Mouse (Mus musculus): ENCODE data around the gene Sgf29. TPM values are rescaled to one million over a fixed set of nuclear protein-coding genes. Genes with fewer than 3 reads are reported as not detected.
"Not testable (repeated sequence)": the region's sequence is repeated elsewhere in the genome, so short reads cannot be mapped to it uniquely, and the experiment has no call there.

The Sgf29 gene
- polyA plus RNA-seq, 1 experiment from 2014 or later = 56.8 TPM

DNA sequence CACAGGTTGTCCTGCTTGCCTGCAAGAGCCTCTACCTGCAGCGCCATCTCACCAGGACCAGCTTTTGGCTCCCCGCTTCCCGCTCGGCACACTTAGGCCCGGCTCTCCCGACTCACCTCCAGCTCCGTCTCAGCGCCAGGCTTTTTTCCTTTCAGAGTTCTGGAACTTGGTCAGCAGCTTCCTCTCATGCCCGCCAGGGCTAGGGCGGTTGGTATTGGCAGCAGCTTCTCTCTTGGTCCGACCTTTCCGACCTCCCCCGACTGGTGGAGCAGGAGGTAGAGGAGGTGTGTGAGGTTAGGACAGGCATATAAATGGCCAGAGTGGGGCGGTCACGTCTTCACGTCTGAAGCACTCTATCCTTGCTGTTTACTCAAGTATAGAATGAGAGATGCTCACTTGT is 24.3 kb upstream of the Sgf29 start:
- Histone ChIP-seq H3K9me3 (no peaks in the 10 kb centered on the region), H3K36me3 (no peaks in the 10 kb centered on the region), H3K27ac (no peak overlapping the region), H3K27me3 (no peaks in the 10 kb centered on the region), H3K4me3 (no peak overlapping the region), H3K4me2 (replicated peaks) (no peak overlapping the region), H3K9ac (no peak overlapping the region), H3K4me1 (peaks cover 16% of the 10 kb centered on the region)
- 68% methylated on average over 16 of the region's 16 CpGs for WGBS
- no peak for ATAC-seq (ENCODE audit: low FRiP score, low read depth)

DNA sequence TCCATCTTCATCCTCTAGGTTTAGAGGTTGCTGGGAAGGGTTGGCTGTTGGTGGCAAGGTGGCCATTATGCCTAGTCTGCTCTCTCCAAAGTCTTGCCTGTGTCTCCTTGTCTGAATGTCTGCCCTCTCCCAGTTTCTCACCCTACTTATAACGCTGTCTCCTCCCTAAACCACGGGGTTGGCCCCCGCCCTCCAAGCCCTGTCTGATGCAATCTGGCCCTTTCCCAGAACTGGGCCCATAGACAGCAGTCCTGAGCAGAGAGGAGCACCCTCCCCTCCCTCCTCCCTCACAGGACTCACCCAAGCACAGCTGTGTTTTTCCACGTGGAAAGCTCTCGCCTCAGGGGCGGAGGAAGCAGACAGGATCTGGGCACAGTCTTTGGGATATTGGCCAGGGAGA is 23.7 kb upstream of the Sgf29 start:
- 39% methylated on average over 6 of the region's 6 CpGs for WGBS
- no peak for ATAC-seq (ENCODE audit: low FRiP score, low read depth)

GRCm38 (mm10) chr7:126625807-126626600 is 23.1 kb upstream of the Sgf29 start:
- Histone ChIP-seq H3K9me3 (no peaks in the 10 kb centered on the region), H3K4me3 (no peak overlapping the region), H3K36me3 (no peaks in the 10 kb centered on the region), H3K4me1 (peaks cover 16% of the 10 kb centered on the region), H3K27me3 (no peaks in the 10 kb centered on the region), H3K27ac (no peak overlapping the region), H3K4me2 (replicated peaks) (no peak overlapping the region), H3K9ac (no peak overlapping the region)
- WGBS = 86% methylated on average over 3 of the region's 3 CpGs
- ATAC-seq (ENCODE audit: low FRiP score, low read depth) = no peak

More for the DNA sequence above, 23.7 kb upstream of the Sgf29 start:
- Histone ChIP-seq H3K27ac (no peak overlapping the region), H3K9ac (no peak overlapping the region), H3K4me1 (peaks cover 16% of the 10 kb centered on the region), H3K27me3 (no peaks in the 10 kb centered on the region), H3K4me2 (replicated peaks) (no peak overlapping the region), H3K36me3 (no peaks in the 10 kb centered on the region), H3K9me3 (no peaks in the 10 kb centered on the region), H3K4me3 (no peak overlapping the region)

- H3K9ac ChIP-seq = peak overlapping the region; percentile 4; the same call in 1 of the 2 replicates
- H3K27ac ChIP-seq = no peak overlapping the region
- no peaks in the 10 kb centered on the region for H3K9me3 ChIP-seq
- 40% methylated on average over 6 of the region's 6 CpGs for WGBS
- no peaks in the 10 kb centered on the region for H3K27me3 ChIP-seq
- no peak for ATAC-seq (ENCODE audit: low FRiP score, low read depth)
- H3K36me3 ChIP-seq = no peaks in the 10 kb centered on the region
- no peak overlapping the region for H3K4me3 ChIP-seq
- H3K4me2 ChIP-seq (replicated peaks) = no peak overlapping the region
- H3K4me1 ChIP-seq = peaks cover 10% of the 10 kb centered on the region; the same call in 1 of the 2 replicates
These were observed 21.0 kb upstream of the Sgf29 start for GRCm38 (mm10) chr7:126628111-126628510.

DNA sequence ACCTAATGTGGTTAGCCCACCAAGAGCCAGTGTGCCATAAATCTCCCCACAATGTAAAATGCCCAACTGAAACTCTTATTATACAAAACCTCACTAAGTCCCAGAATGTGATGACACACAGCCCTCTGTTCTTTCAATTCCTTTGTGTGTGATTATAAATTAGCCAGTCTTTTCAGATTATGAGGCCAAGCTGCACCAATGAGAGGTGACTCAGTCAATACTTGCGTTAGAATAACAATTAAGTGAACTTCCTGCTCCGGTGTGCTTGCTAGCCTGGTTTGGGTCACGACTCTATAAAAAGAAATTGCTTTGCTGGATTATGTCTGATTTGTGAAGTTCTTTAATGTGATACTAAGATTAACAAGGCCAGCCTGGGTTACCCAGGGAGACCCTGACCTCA is 19.2 kb upstream of the Sgf29 start:
- 29% methylated on average over 3 of the region's 3 CpGs for WGBS
- no peak overlapping the region for H3K4me2 ChIP-seq (replicated peaks)
- no peaks in the 10 kb centered on the region for H3K36me3 ChIP-seq
- H3K27ac ChIP-seq = no peak overlapping the region
- ATAC-seq (ENCODE audit: low FRiP score, low read depth) = no peak
- no peaks in the 10 kb centered on the region for H3K27me3 ChIP-seq
- H3K9ac ChIP-seq = no peak overlapping the region
- H3K9me3 ChIP-seq = no peaks in the 10 kb centered on the region
- H3K4me1 ChIP-seq = peaks cover 26% of the 10 kb centered on the region
- H3K4me3 ChIP-seq = no peak overlapping the region

DNA sequence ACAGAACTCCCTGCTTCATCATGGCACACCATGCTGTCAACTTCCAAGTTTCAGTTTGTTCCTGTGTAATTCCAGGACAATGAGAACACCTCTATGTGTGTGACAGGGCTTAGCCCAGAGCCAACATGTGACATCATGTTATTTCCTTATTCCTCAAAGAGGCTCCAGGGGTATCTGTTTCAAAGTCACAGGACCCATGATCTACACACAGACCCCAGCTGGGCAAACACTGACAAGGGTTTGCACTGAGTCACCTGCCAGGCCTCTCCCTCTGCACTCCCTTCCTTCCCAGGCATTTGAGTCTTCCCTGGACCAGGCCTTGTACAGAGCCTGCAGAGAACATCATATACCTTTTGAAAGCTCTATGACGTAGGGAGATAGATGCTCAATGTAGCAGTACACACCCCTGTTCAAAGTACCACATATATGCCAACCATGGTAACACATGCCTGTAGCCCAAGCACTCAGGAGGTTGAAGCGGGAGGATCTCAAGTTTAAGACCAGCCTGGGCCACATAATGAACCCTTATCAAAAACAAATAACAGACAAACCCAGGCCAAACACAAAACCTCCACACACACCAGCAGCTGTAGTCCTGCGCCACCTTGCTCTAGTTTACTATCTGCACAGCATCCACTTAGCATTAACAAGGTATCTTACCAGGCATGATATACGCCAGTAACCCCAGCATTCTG is 18.1 kb upstream of the Sgf29 start, which contains the start of gene Nupr1:
Gene Nupr1, minus strand, starts transcription at position 38 of the 695 bp plus-strand sequence.
- no peak for ATAC-seq (ENCODE audit: low FRiP score, low read depth)
- WGBS = 95% methylated on average over 4 of the region's 4 CpGs
- Histone ChIP-seq H3K9me3 (no peaks in the 10 kb centered on the region), H3K27ac (no peak within 1 kb of the TSS), H3K4me1 (peaks cover 17% of the 10 kb centered on the region), H3K4me3 (no peak within 1 kb of the TSS), H3K27me3 (no peaks in the 10 kb centered on the region), H3K9ac (no peak within 1 kb of the TSS), H3K4me2 (replicated peaks) (no peak within 1 kb of the TSS), H3K36me3 (no peaks in the 10 kb centered on the region)

GRCm38 (mm10) chr7:126632478-126632877 is 16.6 kb upstream of the Sgf29 start:
- 55% methylated on average over 2 of the region's 2 CpGs for WGBS
- no peak overlapping the region for H3K9ac ChIP-seq
- peaks cover 16% of the 10 kb centered on the region for H3K4me1 ChIP-seq
- no peaks in the 10 kb centered on the region for H3K9me3 ChIP-seq
- no peak overlapping the region for H3K4me2 ChIP-seq (replicated peaks)
- H3K27me3 ChIP-seq = no peaks in the 10 kb centered on the region
- ATAC-seq (ENCODE audit: low FRiP score, low read depth) = no peak
- no peaks in the 10 kb centered on the region for H3K36me3 ChIP-seq
- H3K4me3 ChIP-seq = no peak overlapping the region
- H3K27ac ChIP-seq = no peak overlapping the region

GRCm38 (mm10) chr7:126635375-126635774 is 13.7 kb upstream of the Sgf29 start:
- Histone ChIP-seq H3K9me3 (no peaks in the 10 kb centered on the region), H3K27ac (no peak overlapping the region), H3K9ac (no peak overlapping the region), H3K27me3 (no peaks in the 10 kb centered on the region), H3K36me3 (no peaks in the 10 kb centered on the region), H3K4me2 (replicated peaks) (no peak overlapping the region), H3K4me1 (peaks cover 24% of the 10 kb centered on the region), H3K4me3 (no peak overlapping the region)
- ATAC-seq (ENCODE audit: low FRiP score, low read depth) = no peak

DNA sequence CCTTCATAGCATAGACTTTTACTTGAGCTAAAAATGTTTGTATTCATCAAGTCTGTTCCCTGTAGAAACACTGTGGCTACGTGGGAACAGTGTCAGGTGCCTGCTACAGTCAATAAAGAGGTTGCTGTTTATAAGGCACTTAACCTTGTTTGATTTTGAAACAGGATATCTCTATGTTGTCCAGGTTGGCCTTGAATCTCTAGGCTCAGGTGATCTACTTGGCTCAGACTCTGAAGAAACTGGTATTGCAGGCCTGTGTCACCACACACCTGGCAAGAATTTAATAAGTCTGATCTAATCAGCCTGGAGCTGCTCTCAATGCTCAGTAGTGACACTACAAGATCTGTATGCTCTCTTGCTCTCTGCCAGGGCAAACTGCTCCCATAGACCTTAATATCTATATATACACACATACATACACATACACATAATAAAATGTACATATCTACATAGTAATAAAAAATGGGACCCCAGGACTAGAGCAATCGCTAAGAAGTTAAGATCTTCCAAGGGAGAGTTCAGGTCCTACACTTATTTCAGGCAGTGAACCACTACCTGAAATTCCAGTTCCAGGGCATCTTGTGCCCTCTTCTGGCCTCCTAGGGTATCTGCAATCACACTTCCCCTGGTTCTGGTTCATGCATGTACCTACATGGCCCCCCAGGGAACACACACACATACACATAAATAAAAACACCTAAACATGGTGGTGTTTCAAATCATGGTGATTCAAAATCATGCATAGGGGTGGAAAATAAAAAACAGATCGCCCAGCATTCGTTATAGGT is 12.2 kb upstream of the Sgf29 start:
- H3K9me3 ChIP-seq = no peaks in the 10 kb centered on the region
- H3K4me1 ChIP-seq = peaks cover 24% of the 10 kb centered on the region
- H3K4me3 ChIP-seq = no peak overlapping the region
- WGBS = 12% methylated on average over 4 of the region's 4 CpGs
- no peak overlapping the region for H3K9ac ChIP-seq
- ATAC-seq (ENCODE audit: low FRiP score, low read depth) = no peak
- no peaks in the 10 kb centered on the region for H3K27me3 ChIP-seq
- H3K4me2 ChIP-seq (replicated peaks) = no peak overlapping the region
- H3K36me3 ChIP-seq = no peaks in the 10 kb centered on the region
- H3K27ac ChIP-seq = no peak overlapping the region

- no peaks in the 10 kb centered on the region for H3K36me3 ChIP-seq
- peaks cover 7% of the 10 kb centered on the region; the same call in 1 of the 2 replicates for H3K4me1 ChIP-seq
- no peak overlapping the region for H3K9ac ChIP-seq
- 74% methylated on average over 5 of the region's 5 CpGs for WGBS
- H3K4me2 ChIP-seq (replicated peaks) = no peak overlapping the region
- H3K27ac ChIP-seq = no peak overlapping the region
- H3K4me3 ChIP-seq = no peak overlapping the region
- no peaks in the 10 kb centered on the region for H3K9me3 ChIP-seq
- no peak for ATAC-seq (ENCODE audit: low FRiP score, low read depth)
- no peaks in the 10 kb centered on the region for H3K27me3 ChIP-seq
These were observed 6.4 kb upstream of the Sgf29 start for GRCm38 (mm10) chr7:126642545-126643243.

DNA sequence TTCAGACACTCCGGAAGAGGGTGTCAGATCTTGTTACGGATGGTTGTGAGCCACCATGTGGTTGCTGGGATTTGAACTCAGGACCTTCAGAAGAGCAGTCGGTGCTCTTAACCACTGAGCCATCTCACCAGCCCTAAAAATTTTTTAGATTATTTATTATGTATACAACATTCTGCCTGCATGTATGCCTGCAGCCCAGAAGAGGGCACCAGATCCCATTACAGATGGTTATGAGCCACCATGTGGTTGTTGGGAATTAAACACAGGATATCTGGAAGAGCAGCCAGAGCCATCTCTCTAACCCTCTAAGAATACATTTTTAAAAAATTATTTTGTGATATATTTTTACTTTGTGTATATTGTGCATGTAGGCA is 5.9 kb upstream of the Sgf29 start:
- not testable (repeated sequence) for H3K4me3 ChIP-seq; ATAC-seq (ENCODE audit: low FRiP score, low read depth); H3K4me2 ChIP-seq (replicated peaks); H3K27ac ChIP-seq; H3K9me3 ChIP-seq; H3K4me1 ChIP-seq; H3K36me3 ChIP-seq; H3K27me3 ChIP-seq; H3K9ac ChIP-seq
- WGBS = 74% methylated on average over 3 of the region's 3 CpGs

DNA sequence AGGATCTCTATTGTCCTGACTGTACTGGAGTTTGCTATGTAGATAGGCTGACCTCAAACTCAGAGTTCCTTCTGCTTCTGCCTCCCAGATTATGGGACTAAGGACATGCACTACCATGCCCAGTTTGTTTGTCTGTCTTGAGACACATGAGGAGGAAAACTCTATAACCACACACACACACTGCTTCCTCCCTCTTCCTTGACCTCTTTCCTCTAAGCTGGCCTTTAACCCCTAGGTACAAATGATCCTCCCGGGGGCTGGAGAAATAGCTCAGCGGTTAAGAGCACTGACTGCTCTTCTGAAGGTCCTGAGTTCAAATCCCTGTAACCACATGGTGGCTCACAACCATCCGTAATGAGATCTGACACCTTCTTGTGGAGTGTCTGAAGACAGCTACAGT is 4.8 kb upstream of the Sgf29 start:
- Histone ChIP-seq H3K27ac (no peak overlapping the region), H3K9ac (no peak overlapping the region), H3K4me3 (no peak overlapping the region), H3K36me3 (no peaks in the 10 kb centered on the region), H3K27me3 (no peaks in the 10 kb centered on the region), H3K9me3 (no peaks in the 10 kb centered on the region), H3K4me1 (peaks cover 11% of the 10 kb centered on the region), H3K4me2 (replicated peaks) (no peak overlapping the region)
- 67% methylated on average over 3 of the region's 3 CpGs for WGBS
- ATAC-seq (ENCODE audit: low FRiP score, low read depth) = no peak

All from limb, embryonic 13.5 days (tissue).